Mouse (Mus musculus) right cerebral cortex, postnatal 14 days (tissue): ENCODE measurements around the gene Uts2r.

Source experiments
- DNase-seq: peaks from one replicate; pipeline ENCODE4 v3.0.0; 2022

The Uts2r gene

GRCm38 (mm10) chr11:121173203-121173602 is 13.1 kb downstream of the Uts2r start:
- DNase-seq: no peak

- no peak for DNase-seq
Measured at GRCm38 (mm10) chr11:121174234-121174633, 14.2 kb downstream of the Uts2r start.

GRCm38 (mm10) chr11:121176285-121177270 is 16.5 kb downstream of the Uts2r start:
- DNase-seq: peak; percentile 27

DNA sequence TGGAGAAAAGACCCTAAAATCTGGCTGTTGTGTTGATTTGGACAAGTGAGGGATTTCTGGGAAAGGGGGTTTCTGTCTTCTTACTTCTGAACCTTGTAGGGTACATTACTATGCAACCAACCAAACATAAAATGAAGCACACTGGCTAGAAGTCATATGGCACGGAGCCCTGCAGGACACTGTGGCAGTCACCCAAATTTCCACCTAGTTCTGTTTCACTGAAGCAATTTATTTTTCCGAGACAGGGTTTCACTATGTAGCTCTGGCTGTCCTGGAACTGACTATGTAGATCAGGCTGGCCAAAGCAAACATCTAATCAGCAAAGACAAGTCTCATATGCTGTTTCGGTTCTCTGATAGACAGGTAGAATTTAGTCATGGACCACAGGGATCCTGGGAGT is 29.6 kb downstream of the Uts2r start:
- no peak for DNase-seq

- DNase-seq: no peak
Measured at GRCm38 (mm10) chr11:121192742-121193141, 32.7 kb downstream of the Uts2r start.

DNA sequence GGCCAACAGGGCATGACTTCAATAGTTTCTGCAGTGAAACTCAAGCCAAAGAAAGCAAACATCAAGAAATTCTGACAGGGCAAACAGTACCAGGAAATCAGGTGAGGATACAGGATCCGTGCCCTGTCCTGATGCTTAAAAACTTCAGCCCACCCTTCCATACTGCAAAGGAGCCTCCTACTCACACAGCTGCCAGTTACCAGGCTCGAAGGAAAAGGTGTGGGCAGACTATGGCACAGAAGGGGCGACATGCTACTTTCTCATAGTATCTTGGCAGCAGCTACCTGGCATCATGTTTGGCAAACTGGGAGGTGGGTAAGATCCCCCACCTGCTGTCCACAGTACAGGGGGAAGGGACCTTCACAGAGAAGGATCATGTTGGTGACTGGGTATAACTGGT is 33.3 kb downstream of the Uts2r start:
- no peak for DNase-seq

- DNase-seq: no peak
Measured at GRCm38 (mm10) chr11:121198622-121199021, 38.6 kb downstream of the Uts2r start.

DNA sequence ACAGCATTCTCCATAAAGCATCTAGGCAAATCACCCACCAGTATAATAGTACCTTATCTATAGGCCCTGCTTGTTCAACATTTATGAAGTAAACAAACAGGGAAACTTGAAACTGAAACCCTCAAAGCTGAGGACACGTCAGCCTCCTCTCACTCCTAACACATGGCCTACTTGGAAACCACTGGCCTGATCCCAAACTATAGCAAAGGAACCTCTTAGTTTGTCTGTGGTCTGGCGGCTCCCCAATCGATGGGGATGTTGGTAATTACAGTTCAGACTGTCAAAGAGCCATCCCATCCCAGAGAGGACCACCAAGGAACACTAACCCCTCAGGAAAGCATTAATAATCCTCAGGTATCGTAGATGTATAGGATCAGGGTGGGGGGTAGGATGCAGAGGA is 39.8 kb downstream of the Uts2r start:
- no peak for DNase-seq

- no peak for DNase-seq
Measured at GRCm38 (mm10) chr11:121200781-121201180, 40.7 kb downstream of the Uts2r start.

DNA sequence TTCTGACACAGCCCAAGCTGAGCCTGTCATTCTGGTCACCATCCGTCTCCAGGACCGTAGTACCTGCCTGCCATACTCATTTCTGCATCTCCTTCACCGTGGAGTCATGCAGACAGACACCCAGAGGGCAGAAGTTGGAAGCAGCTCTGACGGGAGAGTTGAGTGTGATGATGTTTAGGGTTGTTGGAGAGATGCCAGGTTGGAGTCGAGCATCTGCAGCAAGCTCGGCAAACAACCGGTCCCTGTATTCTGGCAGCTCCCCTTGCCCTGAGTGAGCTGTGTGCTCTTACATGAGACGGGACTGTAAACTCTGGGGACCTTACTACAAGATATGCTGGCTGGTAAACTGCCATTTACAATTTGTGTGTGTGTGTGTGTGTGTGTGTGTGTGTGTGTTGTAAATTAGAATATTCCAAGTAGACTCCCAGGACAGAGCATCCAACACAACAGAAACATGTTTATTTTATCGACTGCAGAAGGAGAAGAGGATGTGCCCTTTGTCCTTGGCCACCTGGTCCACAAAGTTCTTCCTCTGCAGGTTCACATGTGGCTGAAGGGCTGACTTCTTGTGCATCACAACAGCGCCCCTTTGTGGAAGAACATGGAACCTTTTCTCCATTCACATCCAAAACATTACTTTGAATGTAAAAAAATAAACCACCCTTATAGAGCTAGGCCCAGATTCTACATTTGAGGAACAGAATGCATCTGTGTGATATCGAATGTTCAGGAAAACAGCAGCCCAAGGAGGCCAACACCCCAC is 41.5 kb downstream of the Uts2r start:
- peak; percentile 52 for DNase-seq

- no peak for DNase-seq
Measured at GRCm38 (mm10) chr11:121203859-121204160, 43.7 kb downstream of the Uts2r start.

- DNase-seq: peak; percentile 92
Measured at GRCm38 (mm10) chr11:121204161-121205006, 44.3 kb downstream of the Uts2r start, which contains the start of the genes Hexdc and Ogfod3. Gene Hexdc, plus strand, starts transcription at chr11:121204433. Gene Ogfod3, minus strand, starts transcription at chr11:121204711.
